Mouse (Mus musculus) midbrain, embryonic 11.5 days (tissue): ENCODE measurements around the gene Mettl16. TPM values are rescaled to one million over a fixed set of nuclear protein-coding genes. Genes with fewer than 3 reads are reported as not detected.

Experiments
- ATAC-seq: fragments of 200-750 bp; cut with Nextera tagmentation; 2 replicates; pipeline ENCODE4 v1.8.0; 2017; ENCODE audit warnings: moderate TSS enrichment, moderate library complexity; ENCODE audit not compliant: low FRiP score
- DNase-seq: peaks from one replicate; pipeline ENCODE4 v3.0.0; 2015; ENCODE audit warnings: low spot score; ENCODE audit errors: missing footprints
- H3K27ac ChIP-seq: fragments of 300-500 bp; sonication (generic); 2 replicates; pipeline ENCODE4 v1.5.1; 2014; ENCODE audit warnings: low read depth, low read length
- H3K27me3 ChIP-seq: fragments of 300-500 bp; sonication (generic); 2 replicates; pipeline ENCODE4 v1.6.1; 2014; ENCODE audit warnings: mild to moderate bottlenecking, low read length, moderate library complexity, mixed read lengths; ENCODE audit not compliant: control insufficient read depth, insufficient read depth
- H3K36me3 ChIP-seq: fragments of 300-500 bp; sonication (generic); 2 replicates; pipeline ENCODE4 v1.6.1; 2014; ENCODE audit warnings: mild to moderate bottlenecking, low read length, moderate library complexity, mixed read lengths; ENCODE audit not compliant: control insufficient read depth, insufficient read depth
- H3K4me1 ChIP-seq: fragments of 300-500 bp; sonication (generic); 2 replicates; pipeline ENCODE4 v1.6.1; 2014; ENCODE audit warnings: low read length; ENCODE audit not compliant: control insufficient read depth, insufficient read depth
- H3K4me2 ChIP-seq: fragments of 300-500 bp; sonication (generic); 2 replicates; pipeline ENCODE4 v1.6.1; 2014; ENCODE audit warnings: mild to moderate bottlenecking, moderate library complexity
- H3K4me3 ChIP-seq: fragments of 300-500 bp; sonication (generic); 2 replicates; pipeline ENCODE4 v1.5.1; 2014; ENCODE audit warnings: low read depth, low read length
- H3K9ac ChIP-seq: fragments of 300-500 bp; sonication (generic); 2 replicates; pipeline ENCODE4 v1.6.1; 2014; ENCODE audit warnings: low read length
- H3K9me3 ChIP-seq: fragments of 300-500 bp; sonication (generic); 2 replicates; pipeline ENCODE4 v1.6.1; 2016; ENCODE audit warnings: low read length; ENCODE audit not compliant: control insufficient read depth
- WGBS: fragments of 180-500 bp; shearing (Covaris S2); extraction: QIAGEN DNeasy Blood & Tissue Kit; methylation state at CpG from one replicate; pipeline ENCODE4 v1.1.7; 2014; 5-methylcytosine and 5-hydroxymethylcytosine counted together
- polyA plus RNA-seq: library from polyadenylated mRNA; unstranded; fragments of >200 nt; fragmentation: Nextera tagmentation; extraction: Ambion mirVana; gene quantifications from 2 replicates; pipeline ENCODE4 v1.2.1, GENCODE M21; 2014

Gene Mettl16
- polyA plus RNA-seq, 1 experiment from 2014 or later: 48.5 TPM

DNA sequence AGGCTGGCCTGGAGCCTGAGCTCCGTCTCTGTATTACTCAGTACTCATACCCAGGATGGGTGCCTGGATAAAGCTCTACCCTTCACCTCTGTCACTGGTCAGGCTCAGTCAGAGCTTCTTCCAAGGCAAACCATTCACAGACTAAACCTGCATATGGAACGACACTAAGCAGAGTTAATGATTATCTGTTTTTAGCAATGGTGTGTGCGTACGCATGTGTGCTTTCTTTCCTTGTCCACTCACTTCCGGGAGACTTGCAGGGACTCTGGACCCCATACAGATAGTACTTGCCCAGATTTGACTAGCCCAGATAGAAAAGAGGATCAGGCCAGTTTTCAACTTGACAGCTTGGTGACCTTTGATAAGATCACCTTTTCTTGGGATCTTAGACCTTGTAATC lies 56.1 kb downstream of the Mettl16 start:
- Histone ChIP-seq H3K4me3 (no peak overlapping the region), H3K27ac (no peak overlapping the region), H3K36me3 (no peaks in the 10 kb centered on the region), H3K4me1 (0 out of 2 replicates have a peak, but pooled peaks cover 3% of the 10 kb centered on the region), H3K27me3 (no peaks in the 10 kb centered on the region), H3K9ac (no peak overlapping the region), H3K4me2 (no peak overlapping the region), H3K9me3 (no peaks in the 10 kb centered on the region)
- WGBS: 98% methylated on average over 5 of the region's 5 CpGs
- ATAC-seq: no peak
- no peak for DNase-seq

DNA sequence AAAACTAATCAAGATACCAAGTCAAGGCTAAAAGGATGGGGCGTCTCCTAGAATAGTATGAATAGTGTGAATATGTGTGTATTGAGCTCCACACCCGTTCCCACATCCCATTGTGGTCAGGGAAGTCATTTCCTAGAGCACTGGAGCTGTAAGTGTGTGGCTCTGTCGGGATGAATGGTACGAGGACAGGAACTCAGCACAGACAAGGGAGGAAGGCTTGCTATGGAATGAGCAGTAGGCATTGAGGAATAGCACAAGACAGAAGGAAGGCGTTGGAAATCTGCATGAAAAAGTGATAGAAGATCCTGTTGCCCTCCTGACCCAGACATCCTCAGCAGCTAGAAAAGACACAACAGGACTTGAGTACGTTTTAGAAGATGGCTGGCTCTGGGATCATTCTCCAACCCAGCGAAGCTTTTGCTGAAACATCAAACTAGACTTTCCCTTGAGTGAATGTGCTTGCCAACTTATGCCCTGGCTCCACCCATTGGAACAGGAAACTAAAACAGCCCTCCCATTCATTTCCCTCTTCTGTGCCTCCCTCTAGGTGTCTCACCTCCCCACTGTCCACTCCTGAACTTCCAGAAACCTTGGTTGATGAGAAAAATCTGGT lies 57.3 kb downstream of the Mettl16 start:
- Histone ChIP-seq H3K36me3 (no peaks in the 10 kb centered on the region), H3K9me3 (no peaks in the 10 kb centered on the region), H3K27ac (no peak overlapping the region), H3K4me2 (no peak overlapping the region), H3K9ac (no peak overlapping the region), H3K4me3 (no peak overlapping the region), H3K4me1 (peaks cover 7% of the 10 kb centered on the region), H3K27me3 (no peaks in the 10 kb centered on the region)
- 76% methylated on average over 7 of the region's 7 CpGs for WGBS
- DNase-seq: no peak
- ATAC-seq: no peak

- 26% methylated on average over 2 of the region's 2 CpGs for WGBS
Measured at GRCm38 (mm10) chr11:74828404-74828931, 57.8 kb downstream of the Mettl16 start.

DNA sequence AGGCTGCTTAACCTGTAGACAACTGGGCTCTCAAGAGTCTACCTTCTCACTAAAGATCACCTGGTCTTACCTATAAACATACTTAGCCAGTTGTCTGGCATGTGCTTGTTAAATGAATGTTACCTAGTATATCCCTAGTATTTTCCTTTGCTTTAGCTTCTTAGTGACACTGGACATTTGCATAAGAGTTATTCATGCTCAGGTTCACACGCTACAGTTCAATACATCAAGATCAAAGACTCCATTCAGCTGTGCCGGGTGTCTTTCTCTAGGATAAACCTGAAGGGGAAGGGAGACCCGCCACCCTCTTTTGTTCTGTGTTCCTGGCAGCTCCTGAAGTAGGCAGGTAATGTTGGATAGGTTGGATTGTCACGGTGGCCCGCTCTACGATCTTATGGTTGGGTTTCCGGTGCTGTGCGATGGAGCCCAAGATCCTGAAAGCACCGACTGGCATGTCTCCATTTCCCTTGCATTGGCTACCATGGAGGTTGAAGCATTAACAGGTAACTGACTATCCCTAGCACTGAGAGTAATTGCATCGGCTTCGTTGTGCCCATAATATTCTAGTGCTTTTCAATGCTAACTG lies 58.4 kb downstream of the Mettl16 start:
- ATAC-seq (no peak), DNase-seq (no peak)
- Histone ChIP-seq H3K36me3 (no peaks in the 10 kb centered on the region), H3K27me3 (no peaks in the 10 kb centered on the region), H3K9ac (peak overlapping the region; percentile 50; the same call in 1 of the 2 replicates), H3K27ac (no peak overlapping the region), H3K9me3 (no peaks in the 10 kb centered on the region), H3K4me2 (peak overlapping the region; percentile 87), H3K4me3 (peak overlapping the region; percentile 81), H3K4me1 (peaks cover 16% of the 10 kb centered on the region)
- WGBS: 11% methylated on average over 11 of the region's 11 CpGs

More at GRCm38 (mm10) chr11:74828404-74828931, 57.8 kb downstream of the Mettl16 start:
- no peak overlapping the region for H3K4me2 ChIP-seq
- DNase-seq (no peak), ATAC-seq (no peak)
- H3K27me3 ChIP-seq: no peaks in the 10 kb centered on the region
- H3K9ac ChIP-seq: no peak overlapping the region
- no peak overlapping the region for H3K4me3 ChIP-seq
- H3K27ac ChIP-seq: no peak overlapping the region
- H3K36me3 ChIP-seq: no peaks in the 10 kb centered on the region
- peaks cover 13% of the 10 kb centered on the region for H3K4me1 ChIP-seq
- no peaks in the 10 kb centered on the region for H3K9me3 ChIP-seq

DNA sequence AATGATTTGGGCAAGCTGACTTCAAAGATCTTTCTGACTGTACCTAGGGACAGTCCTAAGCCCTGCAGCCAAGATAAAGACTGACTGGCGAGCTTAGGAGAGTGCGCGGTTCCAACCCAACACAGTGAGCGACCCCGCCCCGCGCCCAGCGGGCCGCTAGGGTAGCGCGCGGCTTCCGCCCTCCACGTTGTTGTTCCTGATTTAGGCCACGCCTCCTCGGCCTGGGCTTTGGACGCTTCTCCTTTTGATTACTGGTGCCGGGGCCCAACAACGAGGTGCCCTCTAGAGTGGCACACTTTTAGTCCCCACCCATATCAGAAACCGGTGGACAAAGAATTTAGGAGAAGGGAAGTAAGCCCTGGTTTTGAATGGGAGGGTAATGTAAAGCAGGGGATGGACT lies 59.2 kb downstream of the Mettl16 start:
- H3K27ac ChIP-seq: peak overlapping the region; percentile 87
- peak; percentile 52 for ATAC-seq

GRCm38 (mm10) chr11:74830256-74831161 lies 59.9 kb downstream of the Mettl16 start, which contains the start of gene Mnt:
Gene Mnt, plus strand, starts transcription at chr11:74830920.
- Histone ChIP-seq H3K9ac (peak within 1 kb of the TSS; percentile 86), H3K4me3 (peak within 1 kb of the TSS; percentile 81), H3K27ac (peak within 1 kb of the TSS; percentile 87), H3K27me3 (no peaks in the 10 kb centered on the region), H3K4me2 (peak within 1 kb of the TSS; percentile 87), H3K4me1 (peaks cover 20% of the 10 kb centered on the region), H3K9me3 (no peaks in the 10 kb centered on the region), H3K36me3 (no peaks in the 10 kb centered on the region)
- DNase-seq (peak; percentile 100), ATAC-seq (peak; percentile 90)
- under 1% methylated on average over 70 of the region's 70 CpGs for WGBS

More for the DNA sequence above, 59.2 kb downstream of the Mettl16 start:
- 0% methylated on average over 20 of the region's 20 CpGs for WGBS
- Histone ChIP-seq H3K9me3 (no peaks in the 10 kb centered on the region), H3K4me3 (peak overlapping the region; percentile 81), H3K9ac (peak overlapping the region; percentile 50; the same call in 1 of the 2 replicates), H3K36me3 (no peaks in the 10 kb centered on the region), H3K27me3 (no peaks in the 10 kb centered on the region), H3K4me1 (peaks cover 20% of the 10 kb centered on the region), H3K4me2 (peak overlapping the region; percentile 87)
- DNase-seq: peak; percentile 96

GRCm38 (mm10) chr11:74831191-74831605 lies 60.6 kb downstream of the Mettl16 start:
- ATAC-seq: no peak
- Histone ChIP-seq H3K4me1 (peaks cover 22% of the 10 kb centered on the region), H3K9me3 (no peaks in the 10 kb centered on the region), H3K4me3 (peak overlapping the region; percentile 81), H3K4me2 (peak overlapping the region; percentile 87), H3K27ac (peak overlapping the region; percentile 87), H3K9ac (peak overlapping the region; percentile 86), H3K36me3 (no peaks in the 10 kb centered on the region), H3K27me3 (no peaks in the 10 kb centered on the region)
- peak; percentile 96 for DNase-seq
- WGBS: under 1% methylated on average over 35 of the region's 35 CpGs

- ATAC-seq: peak; percentile 82
- H3K27me3 ChIP-seq: no peaks in the 10 kb centered on the region
- H3K9ac ChIP-seq: peak overlapping the region; percentile 86
- H3K9me3 ChIP-seq: no peaks in the 10 kb centered on the region
- no peaks in the 10 kb centered on the region for H3K36me3 ChIP-seq
- peak overlapping the region; percentile 87 for H3K4me2 ChIP-seq
- H3K27ac ChIP-seq: peak overlapping the region; percentile 87
- peak; percentile 100 for DNase-seq
- H3K4me3 ChIP-seq: peak overlapping the region; percentile 81
- under 1% methylated on average over 57 of the region's 61 CpGs for WGBS
- peaks cover 22% of the 10 kb centered on the region for H3K4me1 ChIP-seq
Measured at GRCm38 (mm10) chr11:74831606-74832451, 61.2 kb downstream of the Mettl16 start.
